Mouse (Mus musculus) cortical plate, adult 2 months (tissue): ENCODE results near the gene Ppm1e. TPM values are rescaled to one million over a fixed set of nuclear protein-coding genes. Genes with fewer than 3 reads are reported as not detected.
A peak's percentile ranks its signal among the peaks of the same experiment; 100 is the strongest.

Experiments used
- H3K27ac ChIP-seq: fragments of 200-500 bp; 2 replicates; pipeline ENCODE4 v1.5.1; 2012; ENCODE audit warnings: low read length, control low read depth, inconsistent platforms; ENCODE audit not compliant: insufficient read depth
- H3K4me1 ChIP-seq: fragments of 200-500 bp; 2 replicates; pipeline ENCODE4 v1.6.1; 2011; ENCODE audit warnings: low read length; ENCODE audit not compliant: control insufficient read depth, insufficient read depth
- H3K4me3 ChIP-seq: fragments of 200-500 bp; 2 replicates; pipeline ENCODE4 v1.5.1; 2011; ENCODE audit warnings: mild to moderate bottlenecking, low read length, control low read depth; ENCODE audit not compliant: insufficient read depth
- CTCF ChIP-seq: fragments of 200-500 bp; IDR thresholded peaks from 2 replicates; pipeline ENCODE4 v1.5.1; 2011; ENCODE audit warnings: mild to moderate bottlenecking, control low read depth, low read length; ENCODE audit not compliant: insufficient read depth; ENCODE audit errors: extremely low read depth
- POLR2A ChIP-seq: fragments of 200-500 bp; IDR thresholded peaks from 2 replicates; pipeline ENCODE4 v1.6.1; 2011; ENCODE audit warnings: mild to moderate bottlenecking, low read length, control low read depth; ENCODE audit not compliant: insufficient read depth; ENCODE audit errors: extremely low read depth
- polyA plus RNA-seq: library from polyadenylated mRNA; depleted of rRNA; stranded (reverse); fragments of >200 nt; gene quantifications from 2 replicates; pipeline ENCODE4 v1.2.3, GENCODE M21; 2012

The Ppm1e gene
- polyA plus RNA-seq, 1 experiment, result 63.1 TPM

DNA sequence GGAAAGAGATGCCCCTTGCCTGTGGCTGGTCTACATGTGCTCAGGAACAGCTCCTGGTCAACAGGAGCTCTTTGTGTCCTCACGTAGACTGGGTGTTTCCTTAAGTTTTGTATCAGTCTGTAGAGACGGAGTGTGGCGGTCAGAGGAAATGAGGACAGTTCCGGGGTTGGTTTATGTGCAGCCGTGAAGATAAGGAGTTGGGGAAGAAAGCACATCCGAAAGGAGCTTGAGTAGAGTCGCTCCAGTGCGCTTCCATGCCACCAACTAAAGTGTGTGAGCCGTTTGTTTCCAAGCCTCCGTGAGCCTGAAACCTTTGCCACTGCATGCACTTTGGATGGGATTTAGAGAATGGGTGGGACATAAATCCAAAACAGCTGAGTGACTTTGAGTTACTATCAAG lies 99.0 kb downstream of the Ppm1e start:
- TF ChIP-seq CTCF, result no peak
- TF ChIP-seq POLR2A, result no peak
- no peak overlapping the region for H3K27ac ChIP-seq
- H3K4me3 ChIP-seq, result no peak overlapping the region
- H3K4me1 ChIP-seq, result peaks cover 4% of the 10 kb centered on the region; the same call in 1 of the 2 replicates

DNA sequence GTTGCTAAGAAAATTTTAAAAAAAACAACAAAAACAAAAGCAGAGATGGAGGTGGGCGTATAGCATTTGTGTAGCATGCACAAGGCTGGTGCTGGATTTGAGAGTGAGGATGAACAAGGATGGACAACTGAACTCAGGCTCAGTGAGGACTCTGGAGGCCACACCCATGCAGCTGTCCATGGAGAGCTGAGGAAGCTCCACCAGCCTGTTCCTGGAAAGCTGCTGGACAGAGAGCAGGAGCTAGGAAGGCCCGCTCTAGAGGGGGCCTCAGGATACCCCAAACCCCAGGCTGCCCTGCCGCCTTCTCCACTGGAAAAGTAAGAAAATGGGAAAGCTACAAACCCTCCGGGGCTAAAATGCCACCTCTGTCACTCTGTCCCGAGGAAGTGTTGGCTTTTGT lies 101.5 kb downstream of the Ppm1e start:
- Histone ChIP-seq H3K27ac (no peak overlapping the region), H3K4me3 (no peak overlapping the region), H3K4me1 (0 out of 2 replicates have a peak, but pooled peaks cover 2% of the 10 kb centered on the region)
- TF ChIP-seq POLR2A (no peak), CTCF (no peak)

GRCm38 (mm10) chr11:87254149-87254548 lies 104.7 kb downstream of the Ppm1e start:
- TF ChIP-seq CTCF, result no peak
- Histone ChIP-seq H3K4me3 (no peak overlapping the region), H3K27ac (no peak overlapping the region), H3K4me1 (no peaks in the 10 kb centered on the region)

DNA sequence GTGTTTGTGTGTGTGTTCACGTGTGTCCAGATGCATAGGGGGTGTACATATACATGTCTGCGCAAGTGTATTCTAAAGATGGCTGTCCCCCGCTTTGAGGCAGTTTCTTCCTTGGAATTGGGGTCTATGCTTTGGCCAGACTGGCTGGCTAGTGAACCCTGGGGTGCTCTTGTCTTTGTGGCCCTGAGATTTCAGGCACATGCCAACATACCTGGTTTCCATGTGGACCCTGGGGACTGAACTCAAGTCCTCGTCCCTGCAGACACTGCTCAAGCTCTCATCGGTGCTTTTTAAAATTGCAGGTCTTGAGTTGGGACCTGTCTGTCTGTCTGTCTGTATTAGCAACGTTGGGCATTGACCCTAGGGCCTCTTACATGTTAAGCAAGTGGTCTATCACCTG lies 105.5 kb downstream of the Ppm1e start:
- Histone ChIP-seq H3K4me1 (no peaks in the 10 kb centered on the region; the same call in 1 of the 2 replicates), H3K4me3 (no peak overlapping the region), H3K27ac (no peak overlapping the region)
- TF ChIP-seq POLR2A, result no peak
- no peak for TF ChIP-seq CTCF

GRCm38 (mm10) chr11:87250132-87250531 lies 108.7 kb downstream of the Ppm1e start:
- Histone ChIP-seq H3K27ac (no peak overlapping the region), H3K4me1 (peaks cover 11% of the 10 kb centered on the region), H3K4me3 (no peak overlapping the region)
- TF ChIP-seq CTCF, result no peak
- TF ChIP-seq POLR2A, result no peak

- no peak for TF ChIP-seq POLR2A
- no peak for TF ChIP-seq CTCF
- H3K27ac ChIP-seq, result no peak overlapping the region
- H3K4me1 ChIP-seq, result peaks cover 11% of the 10 kb centered on the region
- no peak overlapping the region for H3K4me3 ChIP-seq
These were observed 111.3 kb downstream of the Ppm1e start for GRCm38 (mm10) chr11:87247494-87247866.

GRCm38 (mm10) chr11:87246724-87247493 lies 111.9 kb downstream of the Ppm1e start:
- no peak overlapping the region for H3K27ac ChIP-seq
- H3K4me1 ChIP-seq, result peaks cover 11% of the 10 kb centered on the region
- H3K4me3 ChIP-seq, result no peak overlapping the region
- no peak for TF ChIP-seq CTCF
- no peak for TF ChIP-seq POLR2A

GRCm38 (mm10) chr11:87246107-87246651 lies 112.6 kb downstream of the Ppm1e start:
- TF ChIP-seq CTCF, result no peak
- TF ChIP-seq POLR2A, result no peak
- no peak overlapping the region for H3K27ac ChIP-seq

DNA sequence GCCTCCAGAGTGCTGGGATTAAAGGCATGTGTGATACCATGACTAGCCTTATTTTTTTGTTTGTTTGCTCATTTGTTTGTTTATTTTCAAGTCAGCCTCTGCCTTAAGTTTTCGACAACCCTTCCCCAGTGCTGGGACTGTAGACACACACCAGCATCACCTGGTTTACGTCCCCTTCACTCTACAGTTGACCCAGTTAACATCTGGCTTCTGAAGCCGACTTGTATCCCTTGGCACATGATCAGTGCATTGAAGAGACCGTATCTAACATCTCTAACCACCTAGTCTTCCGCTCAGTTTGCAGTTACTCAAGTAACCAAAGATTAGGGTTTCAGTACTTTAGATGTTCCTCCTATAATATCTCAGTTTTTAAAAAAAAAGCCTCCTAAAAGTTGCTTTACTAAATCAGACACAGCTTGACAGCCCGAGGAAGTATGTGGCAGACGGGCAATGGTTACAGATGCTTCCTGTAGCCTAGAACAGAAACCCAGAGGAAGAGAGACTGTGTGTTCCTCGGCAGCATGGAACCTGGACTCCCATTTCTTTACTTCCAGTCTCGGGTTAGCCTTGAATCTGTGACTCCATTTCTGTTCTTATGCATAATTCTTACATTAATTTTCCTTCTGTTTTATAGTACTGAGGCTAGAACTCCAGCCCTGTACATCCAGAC lies 113.5 kb downstream of the Ppm1e start:
- TF ChIP-seq POLR2A, result no peak
- no peak for TF ChIP-seq CTCF
- Histone ChIP-seq H3K4me1 (peaks cover 19% of the 10 kb centered on the region), H3K4me3 (no peak overlapping the region), H3K27ac (no peak overlapping the region)

More at GRCm38 (mm10) chr11:87246107-87246651, 112.6 kb downstream of the Ppm1e start:
- Histone ChIP-seq H3K4me1 (peaks cover 12% of the 10 kb centered on the region), H3K4me3 (no peak overlapping the region)

DNA sequence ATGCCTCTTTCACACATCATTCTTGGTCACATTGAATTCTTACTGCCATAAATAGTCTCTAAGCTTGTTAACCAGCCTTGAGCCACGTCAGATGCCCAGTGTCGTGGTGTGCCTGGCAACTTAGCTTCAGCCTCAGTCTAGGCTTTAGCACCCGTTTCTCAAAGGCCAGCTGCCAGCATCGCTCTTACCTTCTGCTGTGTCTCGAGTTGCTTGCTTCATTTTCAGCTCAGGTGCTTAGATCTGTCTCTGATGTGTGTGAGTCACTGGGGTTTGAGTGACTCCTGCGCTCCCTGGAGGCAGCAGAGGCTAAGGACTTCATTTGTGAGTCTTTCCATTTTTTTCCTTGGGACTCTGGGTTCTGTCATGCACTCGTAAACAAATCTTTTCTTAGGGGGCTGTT lies 117.6 kb downstream of the Ppm1e start:
- H3K4me3 ChIP-seq, result no peak overlapping the region
- TF ChIP-seq POLR2A (no peak), CTCF (no peak)
- peaks cover 15% of the 10 kb centered on the region for H3K4me1 ChIP-seq
- H3K27ac ChIP-seq, result peak overlapping the region; percentile 5; the same call in 1 of the 2 replicates
